Mouse (Mus musculus): ENCODE results near the gene Rtn4. TPM values are rescaled to one million over a fixed set of nuclear protein-coding genes. Genes with fewer than 3 reads are reported as not detected.

Rtn4 gene
- polyA plus RNA-seq, 1 experiment from 2014 or later: 73.7 TPM

- no peaks in the 10 kb centered on the region for H3K9me3 ChIP-seq (ENCODE audit: control insufficient read depth, low read length)
- H3K27me3 ChIP-seq (ENCODE audit: control insufficient read depth, insufficient read depth, low read length): no peaks in the 10 kb centered on the region
- no peak overlapping the region for H3K4me3 ChIP-seq (ENCODE audit: low read depth, low read length)
- no peak for DNase-seq (ENCODE audit: low spot score)
- H3K4me2 ChIP-seq (replicated peaks; ENCODE audit: low read depth, low read length): no peak overlapping the region
- no peaks in the 10 kb centered on the region for H3K36me3 ChIP-seq (ENCODE audit: control insufficient read depth, insufficient read depth, low read length)
- no peak for ATAC-seq (ENCODE audit: low FRiP score)
- no peak overlapping the region for H3K27ac ChIP-seq (ENCODE audit: low read depth, low read length)
- no peaks in the 10 kb centered on the region for H3K4me1 ChIP-seq (replicated peaks; ENCODE audit: control insufficient read depth, insufficient read depth, low read length)
- H3K9ac ChIP-seq (ENCODE audit: low read depth, low read length): no peak overlapping the region
These were observed 85.2 kb downstream of the Rtn4 start for GRCm38 (mm10) chr11:29777964-29778363.

DNA sequence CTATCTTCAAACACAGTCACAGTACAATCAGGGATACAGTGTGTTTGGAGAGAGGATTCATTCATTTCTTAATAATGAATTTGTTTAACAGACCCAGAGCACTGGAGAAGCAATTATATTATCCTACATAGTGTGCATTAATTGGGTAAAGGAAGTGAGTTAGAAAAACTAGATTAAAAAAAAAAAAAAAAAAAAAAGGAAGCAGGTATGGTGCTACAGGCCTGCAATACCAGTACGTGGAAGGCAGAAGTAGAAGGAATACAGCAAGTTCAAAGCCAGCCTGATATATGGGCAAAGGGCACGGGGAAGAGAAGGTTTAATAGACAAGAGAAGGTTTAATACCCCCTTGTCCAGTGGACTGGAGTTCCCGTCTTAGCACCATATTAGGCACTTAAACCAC lies 86.2 kb downstream of the Rtn4 start:
- no peak overlapping the region for H3K4me2 ChIP-seq (replicated peaks; ENCODE audit: low read depth, low read length)
- no peak overlapping the region for H3K27ac ChIP-seq (ENCODE audit: low read depth, low read length)
- no peaks in the 10 kb centered on the region for H3K9me3 ChIP-seq (ENCODE audit: control insufficient read depth, low read length)
- H3K4me1 ChIP-seq (replicated peaks; ENCODE audit: control insufficient read depth, insufficient read depth, low read length): no peaks in the 10 kb centered on the region
- DNase-seq (ENCODE audit: low spot score): no peak
- no peak overlapping the region for H3K9ac ChIP-seq (ENCODE audit: low read depth, low read length)
- H3K4me3 ChIP-seq (ENCODE audit: low read depth, low read length): no peak overlapping the region
- WGBS: 75% methylated on average over 3 of the region's 3 CpGs
- ATAC-seq (ENCODE audit: low FRiP score): no peak
- no peaks in the 10 kb centered on the region for H3K27me3 ChIP-seq (ENCODE audit: control insufficient read depth, insufficient read depth, low read length)
- no peaks in the 10 kb centered on the region for H3K36me3 ChIP-seq (ENCODE audit: control insufficient read depth, insufficient read depth, low read length)

DNA sequence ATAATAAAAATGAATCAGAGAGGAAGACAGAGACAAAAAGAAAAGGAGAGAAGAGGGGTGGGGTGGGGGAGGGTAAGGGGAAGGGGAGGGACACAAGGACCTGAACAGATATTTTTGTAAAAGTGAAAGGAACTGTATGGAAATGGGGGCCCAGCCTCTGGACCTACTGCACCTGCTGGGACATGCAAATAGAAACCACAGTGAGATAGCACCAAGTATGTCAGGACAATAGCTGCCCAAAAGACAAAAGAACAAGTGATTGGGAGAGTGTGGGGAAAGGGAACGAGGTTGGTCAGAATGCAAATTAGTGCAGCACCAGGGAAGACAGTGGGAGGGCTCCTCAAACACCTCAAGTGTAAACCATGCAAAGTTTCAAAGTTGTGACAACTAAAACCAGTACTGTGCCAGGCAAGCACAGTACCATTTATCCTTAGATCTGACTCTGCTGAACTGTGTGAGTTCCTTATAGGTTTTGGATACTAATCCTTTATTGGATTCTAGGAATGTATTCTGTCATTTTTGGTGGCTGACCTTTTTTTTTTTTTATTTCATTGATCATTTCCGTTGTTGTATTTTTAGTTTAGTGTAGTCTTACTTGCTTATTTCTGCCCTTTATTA lies 86.8 kb downstream of the Rtn4 start:
- DNase-seq (ENCODE audit: low spot score) (no peak), ATAC-seq (ENCODE audit: low FRiP score) (no peak)
- Histone ChIP-seq H3K4me3 (ENCODE audit: low read depth, low read length) (no peak overlapping the region), H3K36me3 (ENCODE audit: control insufficient read depth, insufficient read depth, low read length) (no peaks in the 10 kb centered on the region), H3K4me2 (replicated peaks; ENCODE audit: low read depth, low read length) (no peak overlapping the region), H3K27me3 (ENCODE audit: control insufficient read depth, insufficient read depth, low read length) (no peaks in the 10 kb centered on the region), H3K4me1 (replicated peaks; ENCODE audit: control insufficient read depth, insufficient read depth, low read length) (no peaks in the 10 kb centered on the region), H3K9ac (ENCODE audit: low read depth, low read length) (no peak overlapping the region), H3K27ac (ENCODE audit: low read depth, low read length) (no peak overlapping the region), H3K9me3 (ENCODE audit: control insufficient read depth, low read length) (no peaks in the 10 kb centered on the region)
- 32% methylated on average over 2 of the region's 2 CpGs for WGBS

- H3K4me1 ChIP-seq (replicated peaks; ENCODE audit: control insufficient read depth, insufficient read depth, low read length): no peaks in the 10 kb centered on the region
These were observed 94.0 kb downstream of the Rtn4 start for GRCm38 (mm10) chr11:29786583-29787219.

DNA sequence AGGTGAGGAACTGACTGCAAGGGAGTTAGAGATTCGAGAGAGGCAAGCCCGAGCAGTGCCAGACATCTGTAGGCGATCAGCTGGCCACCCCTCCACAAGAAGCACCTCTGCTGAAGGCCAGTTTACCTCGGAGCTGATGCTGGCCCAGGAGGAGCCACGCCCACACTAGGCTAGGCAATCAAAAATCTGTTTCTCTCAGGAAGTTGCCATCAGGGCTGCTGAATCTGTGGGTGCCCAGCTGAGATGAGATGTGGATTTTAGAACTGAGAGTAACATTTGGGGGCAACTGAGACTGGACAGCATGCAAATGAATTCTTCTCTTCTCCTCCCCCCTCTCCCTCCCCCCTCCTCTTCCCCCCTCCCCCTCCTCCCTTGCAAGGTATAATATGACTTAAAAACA lies 94.7 kb downstream of the Rtn4 start:
- Histone ChIP-seq H3K36me3 (ENCODE audit: control insufficient read depth, insufficient read depth, low read length) (no peaks in the 10 kb centered on the region), H3K27ac (ENCODE audit: low read depth, low read length) (no peak overlapping the region), H3K9me3 (ENCODE audit: control insufficient read depth, low read length) (no peaks in the 10 kb centered on the region), H3K4me3 (ENCODE audit: low read depth, low read length) (no peak overlapping the region), H3K27me3 (ENCODE audit: control insufficient read depth, insufficient read depth, low read length) (no peaks in the 10 kb centered on the region), H3K9ac (ENCODE audit: low read depth, low read length) (no peak overlapping the region), H3K4me1 (replicated peaks; ENCODE audit: control insufficient read depth, insufficient read depth, low read length) (no peaks in the 10 kb centered on the region), H3K4me2 (replicated peaks; ENCODE audit: low read depth, low read length) (no peak overlapping the region)
- WGBS: 27% methylated on average over 5 of the region's 5 CpGs
- DNase-seq (ENCODE audit: low spot score) (no peak), ATAC-seq (ENCODE audit: low FRiP score) (no peak)

More at GRCm38 (mm10) chr11:29786583-29787219, 94.0 kb downstream of the Rtn4 start:
- Histone ChIP-seq H3K4me2 (replicated peaks; ENCODE audit: low read depth, low read length) (no peak overlapping the region), H3K27me3 (ENCODE audit: control insufficient read depth, insufficient read depth, low read length) (no peaks in the 10 kb centered on the region), H3K36me3 (ENCODE audit: control insufficient read depth, insufficient read depth, low read length) (no peaks in the 10 kb centered on the region), H3K4me3 (ENCODE audit: low read depth, low read length) (no peak overlapping the region), H3K9ac (ENCODE audit: low read depth, low read length) (no peak overlapping the region), H3K27ac (ENCODE audit: low read depth, low read length) (no peak overlapping the region), H3K9me3 (ENCODE audit: control insufficient read depth, low read length) (no peaks in the 10 kb centered on the region)
- ATAC-seq (ENCODE audit: low FRiP score): no peak
- DNase-seq (ENCODE audit: low spot score): no peak
- 90% methylated on average over 6 of the region's 6 CpGs for WGBS

DNA sequence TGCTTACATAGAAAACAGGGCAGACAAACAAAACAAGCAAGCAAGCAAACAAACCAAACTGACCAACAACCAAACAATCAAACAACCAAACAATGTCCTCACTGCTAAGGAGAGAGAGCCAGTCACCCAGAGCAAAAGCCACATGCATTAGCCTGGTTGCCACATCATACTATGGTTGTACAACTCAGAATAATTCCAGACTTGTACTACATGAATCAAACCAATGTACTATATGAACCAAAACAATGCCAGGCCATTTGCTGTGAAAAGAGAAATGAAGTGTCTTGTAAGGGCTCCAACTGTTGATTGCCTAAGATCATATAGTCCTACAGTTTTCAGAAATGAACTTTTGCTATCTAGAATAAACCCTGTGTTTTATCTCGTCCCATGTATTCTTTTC lies 95.8 kb downstream of the Rtn4 start:
- no peak for DNase-seq (ENCODE audit: low spot score)
- Histone ChIP-seq H3K27ac (ENCODE audit: low read depth, low read length) (no peak overlapping the region), H3K27me3 (ENCODE audit: control insufficient read depth, insufficient read depth, low read length) (no peaks in the 10 kb centered on the region), H3K36me3 (ENCODE audit: control insufficient read depth, insufficient read depth, low read length) (no peaks in the 10 kb centered on the region), H3K4me2 (replicated peaks; ENCODE audit: low read depth, low read length) (no peak overlapping the region), H3K4me1 (replicated peaks; ENCODE audit: control insufficient read depth, insufficient read depth, low read length) (no peaks in the 10 kb centered on the region), H3K9ac (ENCODE audit: low read depth, low read length) (no peak overlapping the region), H3K4me3 (ENCODE audit: low read depth, low read length) (no peak overlapping the region), H3K9me3 (ENCODE audit: control insufficient read depth, low read length) (no peaks in the 10 kb centered on the region)
- no peak for ATAC-seq (ENCODE audit: low FRiP score)
- 55% methylated on average over 1 of the region's 1 CpGs for WGBS

DNA sequence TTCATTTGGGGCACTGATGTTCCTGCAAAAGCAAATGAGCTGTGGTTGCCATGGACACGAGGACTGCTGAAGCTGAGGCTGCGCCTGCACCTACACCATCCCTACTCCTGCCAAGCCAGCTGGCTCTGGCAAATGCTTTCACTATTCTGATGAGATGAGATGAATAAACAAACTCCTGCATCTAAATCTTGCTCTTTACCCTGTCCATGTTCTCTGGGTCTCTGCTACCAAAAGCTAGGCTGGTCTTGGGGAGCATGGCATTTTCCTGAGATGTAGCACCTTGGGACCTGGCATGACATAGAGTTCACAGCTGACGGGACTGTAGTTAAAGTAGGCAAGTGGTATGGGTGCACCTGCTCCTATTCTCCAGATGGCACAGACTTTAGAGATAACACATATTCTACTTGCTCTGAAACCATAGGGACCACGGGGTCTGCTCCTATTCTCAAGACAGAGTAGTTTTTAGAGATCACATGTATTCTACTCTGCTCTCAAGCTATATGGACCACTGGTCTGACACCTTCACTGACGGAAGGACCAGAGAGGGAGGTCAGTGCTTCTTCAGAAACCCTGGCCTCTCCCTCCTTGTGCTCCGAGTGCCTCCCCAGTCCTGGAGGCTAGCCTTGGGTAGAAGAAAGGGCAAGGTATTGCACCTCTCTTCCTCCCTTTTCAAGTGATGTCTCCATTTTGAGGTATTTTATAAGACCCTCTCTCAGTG lies 96.3 kb downstream of the Rtn4 start:
- DNase-seq (ENCODE audit: low spot score) (no peak), ATAC-seq (ENCODE audit: low FRiP score) (no peak)
- H3K4me2 ChIP-seq (replicated peaks; ENCODE audit: low read depth, low read length): no peak overlapping the region
- H3K27me3 ChIP-seq (ENCODE audit: control insufficient read depth, insufficient read depth, low read length): no peaks in the 10 kb centered on the region
- H3K4me3 ChIP-seq (ENCODE audit: low read depth, low read length): no peak overlapping the region
- 81% methylated on average over 6 of the region's 6 CpGs for WGBS
- no peak overlapping the region for H3K27ac ChIP-seq (ENCODE audit: low read depth, low read length)
- no peaks in the 10 kb centered on the region for H3K36me3 ChIP-seq (ENCODE audit: control insufficient read depth, insufficient read depth, low read length)
- H3K4me1 ChIP-seq (replicated peaks; ENCODE audit: control insufficient read depth, insufficient read depth, low read length): no peaks in the 10 kb centered on the region
- no peaks in the 10 kb centered on the region for H3K9me3 ChIP-seq (ENCODE audit: control insufficient read depth, low read length)
- no peak overlapping the region for H3K9ac ChIP-seq (ENCODE audit: low read depth, low read length)

GRCm38 (mm10) chr11:29790796-29791195 lies 98.0 kb downstream of the Rtn4 start:
- no peaks in the 10 kb centered on the region for H3K9me3 ChIP-seq (ENCODE audit: control insufficient read depth, low read length)
- H3K9ac ChIP-seq (ENCODE audit: low read depth, low read length): no peak overlapping the region
- no peaks in the 10 kb centered on the region for H3K36me3 ChIP-seq (ENCODE audit: control insufficient read depth, insufficient read depth, low read length)
- H3K27me3 ChIP-seq (ENCODE audit: control insufficient read depth, insufficient read depth, low read length): no peaks in the 10 kb centered on the region
- ATAC-seq (ENCODE audit: low FRiP score) (no peak), DNase-seq (ENCODE audit: low spot score) (no peak)
- no peaks in the 10 kb centered on the region for H3K4me1 ChIP-seq (replicated peaks; ENCODE audit: control insufficient read depth, insufficient read depth, low read length)
- WGBS: 89% methylated on average over 2 of the region's 2 CpGs
- H3K27ac ChIP-seq (ENCODE audit: low read depth, low read length): no peak overlapping the region
- no peak overlapping the region for H3K4me2 ChIP-seq (replicated peaks; ENCODE audit: low read depth, low read length)
- H3K4me3 ChIP-seq (ENCODE audit: low read depth, low read length): no peak overlapping the region
